Mouse (Mus musculus): ENCODE data around the gene Lyst. TPM values are rescaled to one million over a fixed set of nuclear protein-coding genes. Genes with fewer than 3 reads are reported as not detected.

Gene Lyst
- polyA plus RNA-seq, 1 experiment from 2014 or later = 6.3 TPM

GRCm38 (mm10) chr13:13572060-13572835 lies 17.9 kb upstream of the Lyst start:
- DNase-seq (ENCODE audit: low spot score) (no peak), ATAC-seq (ENCODE audit: low FRiP score) (no peak)
- no peak overlapping the region for H3K4me2 ChIP-seq (replicated peaks)
- H3K4me1 ChIP-seq (replicated peaks; ENCODE audit: control insufficient read depth, insufficient read depth, low read length) = 0 out of 2 replicates have a peak, but pooled peaks cover 15% of the 10 kb centered on the region
- H3K27ac ChIP-seq = no peak overlapping the region
- no peak overlapping the region for H3K9ac ChIP-seq
- H3K36me3 ChIP-seq (replicated peaks; ENCODE audit: control insufficient read depth, insufficient read depth) = no peaks in the 10 kb centered on the region
- 92% methylated on average over 10 of the region's 10 CpGs for whole genome bisulfite sequencing
- no peak overlapping the region for H3K4me3 ChIP-seq (replicated peaks; ENCODE audit: low read length)
- H3K9me3 ChIP-seq (ENCODE audit: control insufficient read depth, low read length) = no peaks in the 10 kb centered on the region
- no peaks in the 10 kb centered on the region for H3K27me3 ChIP-seq (ENCODE audit: control insufficient read depth, insufficient read depth, low read length)

DNA sequence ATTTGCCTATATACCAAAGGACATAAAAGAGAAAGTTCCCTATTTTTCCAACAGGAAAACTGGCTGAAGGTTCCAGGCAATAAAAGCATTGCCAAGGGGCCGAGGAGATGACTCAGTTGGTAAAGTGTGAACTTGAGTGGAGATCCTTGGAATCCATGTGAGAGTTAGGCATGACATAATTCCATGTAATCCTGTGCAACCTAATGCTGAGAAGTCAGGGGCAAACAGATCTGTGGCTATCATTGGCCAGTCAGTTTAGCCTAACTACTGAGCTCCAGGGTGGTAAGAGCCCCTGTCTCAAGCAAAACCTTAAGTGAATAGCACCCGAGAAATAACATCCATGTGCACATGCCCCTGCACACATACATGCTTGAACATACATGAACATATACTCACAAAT lies 17.3 kb upstream of the Lyst start:
- DNase-seq (ENCODE audit: low spot score) (no peak), ATAC-seq (ENCODE audit: low FRiP score) (no peak)
- no peak overlapping the region for H3K9ac ChIP-seq
- H3K4me3 ChIP-seq (replicated peaks; ENCODE audit: low read length) = no peak overlapping the region
- no peaks in the 10 kb centered on the region for H3K9me3 ChIP-seq (ENCODE audit: control insufficient read depth, low read length)
- H3K4me2 ChIP-seq (replicated peaks) = no peak overlapping the region
- H3K4me1 ChIP-seq (replicated peaks; ENCODE audit: control insufficient read depth, insufficient read depth, low read length) = 0 out of 2 replicates have a peak, but pooled peaks cover 15% of the 10 kb centered on the region
- no peak overlapping the region for H3K27ac ChIP-seq
- no peaks in the 10 kb centered on the region for H3K36me3 ChIP-seq (replicated peaks; ENCODE audit: control insufficient read depth, insufficient read depth)
- H3K27me3 ChIP-seq (ENCODE audit: control insufficient read depth, insufficient read depth, low read length) = no peaks in the 10 kb centered on the region
- WGBS = 86% methylated on average over 2 of the region's 2 CpGs

GRCm38 (mm10) chr13:13573572-13574257 lies 16.5 kb upstream of the Lyst start:
- Histone ChIP-seq H3K4me2 (replicated peaks) (no peak overlapping the region), H3K4me3 (replicated peaks; ENCODE audit: low read length) (no peak overlapping the region), H3K27me3 (ENCODE audit: control insufficient read depth, insufficient read depth, low read length) (no peaks in the 10 kb centered on the region), H3K36me3 (replicated peaks; ENCODE audit: control insufficient read depth, insufficient read depth) (no peaks in the 10 kb centered on the region), H3K9me3 (ENCODE audit: control insufficient read depth, low read length) (no peaks in the 10 kb centered on the region), H3K27ac (no peak overlapping the region), H3K9ac (no peak overlapping the region), H3K4me1 (replicated peaks; ENCODE audit: control insufficient read depth, insufficient read depth, low read length) (0 out of 2 replicates have a peak, but pooled peaks cover 15% of the 10 kb centered on the region)
- WGBS = 57% methylated on average over 5 of the region's 5 CpGs
- ATAC-seq (ENCODE audit: low FRiP score) (peak; percentile 29), DNase-seq (ENCODE audit: low spot score) (peak; percentile 65)

GRCm38 (mm10) chr13:13574258-13574870 lies 15.8 kb upstream of the Lyst start:
- Histone ChIP-seq H3K4me2 (replicated peaks) (no peak overlapping the region), H3K27ac (no peak overlapping the region), H3K9ac (no peak overlapping the region), H3K36me3 (replicated peaks; ENCODE audit: control insufficient read depth, insufficient read depth) (no peaks in the 10 kb centered on the region), H3K27me3 (ENCODE audit: control insufficient read depth, insufficient read depth, low read length) (no peaks in the 10 kb centered on the region), H3K4me1 (replicated peaks; ENCODE audit: control insufficient read depth, insufficient read depth, low read length) (0 out of 2 replicates have a peak, but pooled peaks cover 15% of the 10 kb centered on the region), H3K4me3 (replicated peaks; ENCODE audit: low read length) (no peak overlapping the region), H3K9me3 (ENCODE audit: control insufficient read depth, low read length) (no peaks in the 10 kb centered on the region)
- ATAC-seq (ENCODE audit: low FRiP score) = no peak
- no peak for DNase-seq (ENCODE audit: low spot score)
- WGBS = 74% methylated on average over 8 of the region's 8 CpGs

DNA sequence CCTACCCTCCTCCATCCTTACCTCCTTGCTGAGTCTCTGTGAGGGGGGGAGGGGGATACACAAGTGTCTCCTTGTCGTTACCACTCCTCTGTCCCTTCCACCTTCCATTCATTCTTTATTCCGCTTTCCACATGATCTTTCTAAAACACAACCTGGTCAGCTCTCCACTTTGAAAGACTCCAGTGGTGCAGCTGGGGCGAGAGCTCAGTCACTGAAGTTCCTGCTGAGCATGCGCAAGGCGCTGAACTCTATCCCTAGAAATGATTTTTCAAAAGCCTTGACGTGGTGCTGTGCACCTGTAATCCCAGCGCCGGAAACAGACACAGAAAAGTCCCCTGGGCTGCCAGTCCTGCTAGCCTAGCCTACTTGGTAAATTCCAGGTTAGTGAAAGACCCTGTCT lies 15.1 kb upstream of the Lyst start:
- Histone ChIP-seq H3K4me2 (replicated peaks) (no peak overlapping the region), H3K36me3 (replicated peaks; ENCODE audit: control insufficient read depth, insufficient read depth) (no peaks in the 10 kb centered on the region), H3K27me3 (ENCODE audit: control insufficient read depth, insufficient read depth, low read length) (no peaks in the 10 kb centered on the region), H3K4me3 (replicated peaks; ENCODE audit: low read length) (no peak overlapping the region), H3K4me1 (replicated peaks; ENCODE audit: control insufficient read depth, insufficient read depth, low read length) (0 out of 2 replicates have a peak, but pooled peaks cover 15% of the 10 kb centered on the region), H3K9ac (no peak overlapping the region), H3K9me3 (ENCODE audit: control insufficient read depth, low read length) (no peaks in the 10 kb centered on the region), H3K27ac (no peak overlapping the region)
- no peak for ATAC-seq (ENCODE audit: low FRiP score)
- WGBS = 82% methylated on average over 8 of the region's 8 CpGs
- no peak for DNase-seq (ENCODE audit: low spot score)

GRCm38 (mm10) chr13:13576469-13577205 lies 13.6 kb upstream of the Lyst start:
- WGBS = 32% methylated on average over 8 of the region's 8 CpGs
- H3K27ac ChIP-seq = no peak overlapping the region
- 0 out of 2 replicates have a peak, but pooled peaks cover 15% of the 10 kb centered on the region for H3K4me1 ChIP-seq (replicated peaks; ENCODE audit: control insufficient read depth, insufficient read depth, low read length)
- peak; percentile 84 for ATAC-seq (ENCODE audit: low FRiP score)
- no peaks in the 10 kb centered on the region for H3K27me3 ChIP-seq (ENCODE audit: control insufficient read depth, insufficient read depth, low read length)
- DNase-seq (ENCODE audit: low spot score) = peak; percentile 49
- H3K4me3 ChIP-seq (replicated peaks; ENCODE audit: low read length) = no peak overlapping the region
- no peaks in the 10 kb centered on the region for H3K36me3 ChIP-seq (replicated peaks; ENCODE audit: control insufficient read depth, insufficient read depth)
- H3K9ac ChIP-seq = no peak overlapping the region
- H3K4me2 ChIP-seq (replicated peaks) = peak overlapping the region; percentile 38
- H3K9me3 ChIP-seq (ENCODE audit: control insufficient read depth, low read length) = no peaks in the 10 kb centered on the region

DNA sequence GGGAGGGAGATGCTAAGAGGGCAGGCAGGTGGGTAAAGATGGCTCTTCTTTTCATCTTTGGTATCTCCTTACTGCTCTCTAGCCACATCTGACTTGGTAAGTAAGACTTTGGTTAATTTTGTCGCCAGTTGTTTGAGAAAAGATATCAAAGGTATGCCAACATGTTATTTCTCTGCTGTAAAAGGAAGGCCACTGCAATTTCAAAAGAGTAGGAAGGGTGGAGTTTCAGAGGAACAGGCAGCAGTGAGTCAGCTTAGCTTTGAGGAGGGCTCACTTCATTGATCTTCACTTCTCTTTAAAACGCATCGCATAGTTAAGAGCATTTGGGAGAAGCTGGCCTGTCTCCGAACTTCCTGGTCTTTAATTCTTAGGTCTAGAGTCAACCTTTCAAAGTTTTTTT lies 8.2 kb upstream of the Lyst start:
- WGBS = 81% methylated on average over 4 of the region's 4 CpGs

GRCm38 (mm10) chr13:13583473-13583872 lies 6.7 kb upstream of the Lyst start:
- Histone ChIP-seq H3K27me3 (ENCODE audit: control insufficient read depth, insufficient read depth, low read length) (no peaks in the 10 kb centered on the region), H3K4me1 (replicated peaks; ENCODE audit: control insufficient read depth, insufficient read depth, low read length) (no peaks in the 10 kb centered on the region), H3K4me3 (replicated peaks; ENCODE audit: low read length) (no peak overlapping the region), H3K27ac (no peak overlapping the region), H3K9me3 (ENCODE audit: control insufficient read depth, low read length) (no peaks in the 10 kb centered on the region), H3K9ac (no peak overlapping the region), H3K36me3 (replicated peaks; ENCODE audit: control insufficient read depth, insufficient read depth) (no peaks in the 10 kb centered on the region), H3K4me2 (replicated peaks) (no peak overlapping the region)
- no peak for ATAC-seq (ENCODE audit: low FRiP score)
- WGBS = 73% methylated on average over 2 of the region's 2 CpGs
- no peak for DNase-seq (ENCODE audit: low spot score)

More for the DNA sequence above, 8.2 kb upstream of the Lyst start:
- Histone ChIP-seq H3K4me3 (replicated peaks; ENCODE audit: low read length) (no peak overlapping the region), H3K4me2 (replicated peaks) (no peak overlapping the region), H3K36me3 (replicated peaks; ENCODE audit: control insufficient read depth, insufficient read depth) (no peaks in the 10 kb centered on the region), H3K27me3 (ENCODE audit: control insufficient read depth, insufficient read depth, low read length) (no peaks in the 10 kb centered on the region), H3K4me1 (replicated peaks; ENCODE audit: control insufficient read depth, insufficient read depth, low read length) (0 out of 2 replicates have a peak, but pooled peaks cover 3% of the 10 kb centered on the region), H3K27ac (no peak overlapping the region), H3K9me3 (ENCODE audit: control insufficient read depth, low read length) (no peaks in the 10 kb centered on the region), H3K9ac (no peak overlapping the region)
- no peak for ATAC-seq (ENCODE audit: low FRiP score)
- no peak for DNase-seq (ENCODE audit: low spot score)

Data from hindbrain, embryonic 14.5 days (tissue).